Mouse (Mus musculus) brown adipose tissue, adult 24 weeks (tissue): ENCODE measurements around the gene Ankrd33b. TPM values are rescaled to one million over a fixed set of nuclear protein-coding genes. Genes with fewer than 3 reads are reported as not detected.

ENCODE experiments used
- H3K27ac ChIP-seq: fragments of 200-500 bp; replicated peaks from 2 replicates; pipeline ENCODE4 v1.5.1; 2012; ENCODE audit warnings: low read depth, mild to moderate bottlenecking, low read length
- H3K4me1 ChIP-seq: fragments of 200-500 bp; 2 replicates; pipeline ENCODE4 v1.6.1; 2012; ENCODE audit warnings: low read length, mixed read lengths; ENCODE audit not compliant: control insufficient read depth, insufficient read depth, insufficient read length
- H3K4me3 ChIP-seq: fragments of 200-500 bp; 2 replicates; pipeline ENCODE4 v1.5.1; 2012; ENCODE audit warnings: low read depth, mild to moderate bottlenecking, low read length, moderate library complexity; ENCODE audit not compliant: insufficient read depth
- polyA plus RNA-seq: library from polyadenylated mRNA; stranded (reverse); fragments of >200 nt; gene quantifications from 2 replicates; pipeline ENCODE4 v1.2.4, GENCODE M21; 2012; ENCODE audit not compliant: missing spikeins, insufficient read depth, insufficient read length

Ankrd33b gene
- polyA plus RNA-seq, 1 experiment, result 0.91 TPM

DNA sequence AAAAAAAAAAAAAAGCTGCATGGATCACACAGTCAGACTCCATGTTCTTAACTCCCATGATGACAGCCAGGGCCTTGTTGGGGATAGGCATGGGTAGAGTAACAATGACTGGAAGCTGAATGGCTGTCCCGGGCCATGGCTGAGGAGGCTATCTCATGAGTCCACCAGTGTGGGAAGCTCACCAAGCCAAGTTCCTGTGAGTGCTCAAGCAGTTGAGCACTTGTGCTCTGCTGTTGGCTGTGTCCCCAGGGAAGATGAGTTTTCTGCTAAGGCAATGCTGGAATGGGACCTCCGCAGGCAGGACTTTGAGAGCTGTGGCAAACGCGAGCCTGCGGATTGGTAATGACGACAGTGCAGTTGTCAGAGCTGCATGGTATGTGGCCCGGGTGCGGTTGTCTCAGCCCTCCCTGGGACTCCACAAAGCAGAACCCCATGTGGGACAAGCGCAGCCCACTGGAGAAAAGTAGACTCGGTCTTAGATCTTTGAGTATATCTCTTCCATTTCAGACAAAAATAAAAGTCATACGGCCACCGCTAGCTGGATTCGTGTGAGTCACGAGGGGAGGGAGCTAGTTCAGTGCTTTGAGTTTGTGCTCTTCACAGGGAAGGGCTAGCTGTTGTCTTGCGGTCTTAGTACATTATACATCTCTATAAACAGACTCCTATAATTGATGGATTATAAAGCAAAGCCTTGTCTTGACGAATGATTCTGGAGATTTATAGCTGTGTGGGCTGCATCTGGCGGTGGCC, 122.7 kb downstream of the Ankrd33b start:
- Histone ChIP-seq H3K27ac (no peak overlapping the region), H3K4me1 (no peaks in the 10 kb centered on the region; the same call in 1 of the 2 replicates)

DNA sequence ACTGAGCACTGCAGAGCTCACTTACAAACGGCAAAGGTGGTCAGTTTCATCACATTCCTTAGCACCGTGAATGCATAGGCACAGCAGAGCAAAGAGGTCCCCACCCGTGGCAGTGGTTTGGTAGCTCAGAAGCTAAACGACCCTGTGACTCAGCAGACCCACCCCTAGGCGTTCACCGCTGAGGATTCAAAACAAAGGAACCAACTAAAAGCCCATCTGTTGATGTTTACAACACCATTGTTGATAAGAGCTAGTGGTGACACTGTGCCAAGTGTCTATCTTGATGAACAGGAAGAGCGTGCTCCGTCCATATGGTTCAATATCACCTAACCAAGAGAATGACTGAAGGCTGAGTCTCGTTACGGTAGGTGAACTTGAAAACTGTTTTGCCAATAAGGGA, 124.3 kb downstream of the Ankrd33b start:
- Histone ChIP-seq H3K4me3 (no peak overlapping the region), H3K27ac (no peak overlapping the region), H3K4me1 (no peaks in the 10 kb centered on the region; the same call in 1 of the 2 replicates)

More for the DNA sequence above, 122.7 kb downstream of the Ankrd33b start:
- no peak overlapping the region for H3K4me3 ChIP-seq

Other genes starting within 250 kb of the Ankrd33b start
- gene Dap, start 143.4 kb downstream of the Ankrd33b start, polyA plus RNA-seq, result 63.0 and 102 TPM in 2 replicates
- gene Ropn1l, start 86.0 kb upstream of the Ankrd33b start, polyA plus RNA-seq, result 2.4 and 9.8 TPM in 2 replicates
- 24.6 and 36.6 TPM in 2 replicates for gene March6, start 163.3 kb upstream of the Ankrd33b start, polyA plus RNA-seq
- 45.8 and 86.8 TPM in 2 replicates for gene Cmbl, start 197.7 kb upstream of the Ankrd33b start, polyA plus RNA-seq
- 134 and 155 TPM in 2 replicates for gene Cct5, start 234.1 kb upstream of the Ankrd33b start, polyA plus RNA-seq
- gene Fam173b, start 234.1 kb upstream of the Ankrd33b start, polyA plus RNA-seq, result 16.8 and 26.4 TPM in 2 replicates